Mouse (Mus musculus): Measurements from ENCODE around the gene AC140267.1. TPM values are rescaled to one million over a fixed set of nuclear protein-coding genes. Genes with fewer than 3 reads are reported as not detected.

The AC140267.1 gene
- total and polyA plus RNA-seq, 2 experiments from 2014 or later: not detected

DNA sequence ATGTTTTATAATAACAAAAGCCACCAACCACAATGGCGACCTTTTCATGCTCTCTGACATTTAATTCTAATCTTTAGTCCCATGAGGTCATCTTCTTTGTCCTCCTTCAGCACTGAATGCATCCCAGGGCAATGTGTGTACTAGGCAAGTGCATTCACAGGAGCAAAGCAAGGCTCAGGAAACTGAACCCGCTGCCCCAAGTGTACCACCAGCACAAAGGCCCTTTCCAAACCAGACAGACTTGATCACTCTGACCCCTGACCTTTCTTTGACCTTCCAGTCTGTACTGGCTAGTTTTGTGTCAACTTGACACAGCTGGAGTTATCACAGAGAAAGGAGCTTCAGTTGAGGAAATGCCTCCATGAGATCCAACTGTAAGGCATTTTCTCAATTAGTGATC lies 3.3 kb upstream of the AC140267.1 start:
- WGBS: 65% methylated on average over 2 of the region's 2 CpGs

GRCm38 (mm10) chr15:80233053-80233452 lies 2.6 kb upstream of the AC140267.1 start:
- ATAC-seq (ENCODE audit: insufficient read depth, low read depth): no peak
- no peak overlapping the region for H3K4me2 ChIP-seq (ENCODE audit: low read depth, low read length)
- H3K9ac ChIP-seq (replicated peaks; ENCODE audit: low read depth, low read length): 0 out of 2 replicates have a peak overlapping the region, but pooled peaks have one; percentile 26

More for the DNA sequence above, 3.3 kb upstream of the AC140267.1 start:
- H3K36me3 ChIP-seq (replicated peaks; ENCODE audit: control insufficient read depth, insufficient read depth, low read length): peaks cover 20% of the 10 kb centered on the region
- H3K27ac ChIP-seq (ENCODE audit: low read depth): no peak overlapping the region
- H3K4me1 ChIP-seq (ENCODE audit: control insufficient read depth, insufficient read depth): peaks cover 6% of the 10 kb centered on the region; the same call in 1 of the 2 replicates
- no peak overlapping the region for H3K4me3 ChIP-seq (ENCODE audit: low read depth, low read length)
- no peaks in the 10 kb centered on the region for H3K27me3 ChIP-seq (ENCODE audit: control insufficient read depth, insufficient read depth, low read length)
- H3K4me2 ChIP-seq (ENCODE audit: low read depth, low read length): no peak overlapping the region
- TF ChIP-seq CTCF (IDR thresholded peaks at IDR 0.05; ENCODE audit: low read depth): no peak
- no peak for TF ChIP-seq EP300 (IDR thresholded peaks at IDR 0.05; ENCODE audit: low read depth)
- DNase-seq (ENCODE audit: low spot score) (no peak), ATAC-seq (ENCODE audit: insufficient read depth, low read depth) (no peak)
- H3K9me3 ChIP-seq (replicated peaks; ENCODE audit: control insufficient read depth, low read length): no peaks in the 10 kb centered on the region
- H3K9ac ChIP-seq (replicated peaks; ENCODE audit: low read depth, low read length): no peak overlapping the region

DNA sequence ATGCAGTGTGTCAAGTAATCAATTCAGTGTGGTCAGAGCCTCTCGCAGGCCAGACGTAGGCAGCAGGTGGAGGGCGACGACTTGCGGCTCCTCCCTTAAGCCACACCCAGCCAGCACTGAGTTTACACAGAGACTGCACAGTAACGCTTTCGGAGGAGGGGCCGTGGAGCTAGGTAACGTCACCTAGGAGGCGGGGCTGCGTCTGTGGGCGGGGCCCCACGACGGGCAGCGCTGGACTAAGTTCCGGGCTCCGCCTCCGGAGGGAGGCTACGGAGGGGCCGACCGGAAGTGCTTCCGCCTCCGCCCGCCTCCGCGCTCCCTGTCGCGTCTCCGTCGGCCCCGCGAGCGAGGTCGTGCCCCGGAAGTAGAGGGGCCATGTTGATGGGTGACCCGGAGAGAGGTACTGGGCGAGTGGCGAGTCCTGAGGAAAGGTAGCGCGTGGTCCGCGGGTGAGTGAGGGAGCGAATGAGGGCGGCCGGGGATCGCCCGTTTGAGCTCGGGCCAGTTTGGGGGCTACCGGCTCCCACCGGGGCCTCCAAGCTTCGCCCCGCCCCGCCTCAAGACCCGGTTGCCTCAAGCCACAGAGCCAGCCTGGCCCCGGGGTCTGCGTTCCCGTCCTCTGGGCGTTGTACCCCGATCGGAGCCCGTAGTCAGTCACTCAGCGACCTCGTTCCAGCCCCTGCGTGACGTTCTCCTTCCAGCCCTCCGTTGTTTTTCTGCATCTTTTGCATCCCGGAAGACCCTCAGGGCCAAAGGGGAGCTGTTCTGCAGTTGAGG lies 1.7 kb upstream of the AC140267.1 start, which contains the start of gene Mief1:
Gene Mief1, plus strand, starts transcription at position 286 of the 777 bp plus-strand sequence.
- no peaks in the 10 kb centered on the region for H3K9me3 ChIP-seq (replicated peaks; ENCODE audit: control insufficient read depth, low read length)
- peak within 1 kb of the TSS; percentile 85 for H3K27ac ChIP-seq (ENCODE audit: low read depth)
- H3K36me3 ChIP-seq (replicated peaks; ENCODE audit: control insufficient read depth, insufficient read depth, low read length): peaks cover 33% of the 10 kb centered on the region
- H3K27me3 ChIP-seq (ENCODE audit: control insufficient read depth, insufficient read depth, low read length): no peaks in the 10 kb centered on the region
- DNase-seq (ENCODE audit: low spot score): peak; percentile 96
- TF ChIP-seq EP300 (IDR thresholded peaks at IDR 0.05; ENCODE audit: low read depth) (peak; percentile 17; the same call in 1 of the 2 replicates), CTCF (IDR thresholded peaks at IDR 0.05; ENCODE audit: low read depth) (peak; percentile 18; the same call in 1 of the 2 replicates)
- WGBS: 0% methylated on average over 66 of the region's 67 CpGs
- peaks cover 6% of the 10 kb centered on the region; the same call in 1 of the 2 replicates for H3K4me1 ChIP-seq (ENCODE audit: control insufficient read depth, insufficient read depth)
- peak within 1 kb of the TSS; percentile 77 for H3K4me2 ChIP-seq (ENCODE audit: low read depth, low read length)
- H3K4me3 ChIP-seq (ENCODE audit: low read depth, low read length): peak within 1 kb of the TSS; percentile 92
- peak; percentile 98 for ATAC-seq (ENCODE audit: insufficient read depth, low read depth)
- peak within 1 kb of the TSS; percentile 91 for H3K9ac ChIP-seq (replicated peaks; ENCODE audit: low read depth, low read length)

More at GRCm38 (mm10) chr15:80233053-80233452, 2.6 kb upstream of the AC140267.1 start:
- no peak for DNase-seq (ENCODE audit: low spot score)
- H3K27me3 ChIP-seq (ENCODE audit: control insufficient read depth, insufficient read depth, low read length): no peaks in the 10 kb centered on the region
- peak overlapping the region; percentile 56 for H3K27ac ChIP-seq (ENCODE audit: low read depth)
- H3K4me1 ChIP-seq (ENCODE audit: control insufficient read depth, insufficient read depth): peaks cover 6% of the 10 kb centered on the region; the same call in 1 of the 2 replicates
- no peak for TF ChIP-seq EP300 (IDR thresholded peaks at IDR 0.05; ENCODE audit: low read depth)
- no peak for TF ChIP-seq CTCF (IDR thresholded peaks at IDR 0.05; ENCODE audit: low read depth)
- 61% methylated on average over 4 of the region's 4 CpGs for WGBS
- no peak overlapping the region for H3K4me3 ChIP-seq (ENCODE audit: low read depth, low read length)
- peaks cover 25% of the 10 kb centered on the region for H3K36me3 ChIP-seq (replicated peaks; ENCODE audit: control insufficient read depth, insufficient read depth, low read length)
- no peaks in the 10 kb centered on the region for H3K9me3 ChIP-seq (replicated peaks; ENCODE audit: control insufficient read depth, low read length)

GRCm38 (mm10) chr15:80248135-80248534 lies 12.5 kb downstream of the AC140267.1 start:
- H3K4me3 ChIP-seq (ENCODE audit: low read depth, low read length): no peak overlapping the region
- WGBS: 94% methylated on average over 12 of the region's 12 CpGs
- no peak for ATAC-seq (ENCODE audit: insufficient read depth, low read depth)
- TF ChIP-seq EP300 (IDR thresholded peaks at IDR 0.05; ENCODE audit: low read depth): no peak
- TF ChIP-seq CTCF (IDR thresholded peaks at IDR 0.05; ENCODE audit: low read depth): no peak
- no peak overlapping the region for H3K27ac ChIP-seq (ENCODE audit: low read depth)
- no peak overlapping the region for H3K9ac ChIP-seq (replicated peaks; ENCODE audit: low read depth, low read length)
- peaks cover 55% of the 10 kb centered on the region for H3K36me3 ChIP-seq (replicated peaks; ENCODE audit: control insufficient read depth, insufficient read depth, low read length)
- no peaks in the 10 kb centered on the region for H3K9me3 ChIP-seq (replicated peaks; ENCODE audit: control insufficient read depth, low read length)
- H3K4me1 ChIP-seq (ENCODE audit: control insufficient read depth, insufficient read depth): peaks cover 18% of the 10 kb centered on the region
- no peaks in the 10 kb centered on the region for H3K27me3 ChIP-seq (ENCODE audit: control insufficient read depth, insufficient read depth, low read length)
- no peak for DNase-seq (ENCODE audit: low spot score)
- H3K4me2 ChIP-seq (ENCODE audit: low read depth, low read length): no peak overlapping the region

DNA sequence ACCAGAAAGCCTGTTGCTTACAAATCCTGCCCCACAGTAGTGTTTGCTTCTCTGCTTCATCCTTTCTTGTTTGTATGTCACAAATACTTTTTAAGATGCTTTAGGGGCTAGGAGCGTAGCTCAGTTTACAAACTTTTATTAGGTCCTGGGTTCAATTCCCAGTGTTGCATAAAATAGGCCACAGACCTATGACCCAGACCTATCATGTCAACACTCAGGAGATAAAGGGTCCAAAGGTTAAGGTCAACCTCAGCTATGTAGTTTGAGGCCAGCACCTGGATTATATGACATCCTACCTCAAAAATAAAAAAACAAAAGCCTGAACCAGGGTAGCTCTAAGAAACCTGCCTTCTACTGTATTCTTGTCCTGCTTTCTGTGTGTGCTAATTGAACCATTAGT lies 13.0 kb downstream of the AC140267.1 start:
- no peak overlapping the region for H3K9ac ChIP-seq (replicated peaks; ENCODE audit: low read depth, low read length)
- no peak overlapping the region for H3K4me3 ChIP-seq (ENCODE audit: low read depth, low read length)
- no peaks in the 10 kb centered on the region for H3K27me3 ChIP-seq (ENCODE audit: control insufficient read depth, insufficient read depth, low read length)
- WGBS: 89% methylated on average over 1 of the region's 1 CpGs
- ATAC-seq (ENCODE audit: insufficient read depth, low read depth): no peak
- no peak for DNase-seq (ENCODE audit: low spot score)
- H3K4me2 ChIP-seq (ENCODE audit: low read depth, low read length): no peak overlapping the region
- TF ChIP-seq CTCF (IDR thresholded peaks at IDR 0.05; ENCODE audit: low read depth) (no peak), EP300 (IDR thresholded peaks at IDR 0.05; ENCODE audit: low read depth) (no peak)
- no peaks in the 10 kb centered on the region for H3K9me3 ChIP-seq (replicated peaks; ENCODE audit: control insufficient read depth, low read length)
- H3K4me1 ChIP-seq (ENCODE audit: control insufficient read depth, insufficient read depth): peaks cover 20% of the 10 kb centered on the region
- peaks cover 51% of the 10 kb centered on the region for H3K36me3 ChIP-seq (replicated peaks; ENCODE audit: control insufficient read depth, insufficient read depth, low read length)
- H3K27ac ChIP-seq (ENCODE audit: low read depth): no peak overlapping the region

Measured in heart, postnatal 0 days (tissue).